Mouse (Mus musculus) midbrain, embryonic 12.5 days (tissue): Measurements from ENCODE around the gene Dock8. TPM values are rescaled to one million over a fixed set of nuclear protein-coding genes. Genes with fewer than 3 reads are reported as not detected.

Experiments
- ATAC-seq: fragments of 200-750 bp; cut with Nextera tagmentation; 2 replicates; pipeline ENCODE4 v1.8.0; 2017; ENCODE audit warnings: low read depth, moderate TSS enrichment, moderate library complexity; ENCODE audit not compliant: low FRiP score
- H3K27ac ChIP-seq: fragments of 300-500 bp; sonication (generic); replicated peaks from 2 replicates; pipeline ENCODE4 v1.5.1; 2016; ENCODE audit warnings: mild to moderate bottlenecking
- H3K27me3 ChIP-seq: fragments of 300-500 bp; sonication (generic); 2 replicates; pipeline ENCODE4 v1.6.1; 2016; ENCODE audit warnings: mild to moderate bottlenecking
- H3K36me3 ChIP-seq: fragments of 300-500 bp; sonication (generic); 2 replicates; pipeline ENCODE4 v1.6.1; 2016
- H3K4me1 ChIP-seq: fragments of 300-500 bp; sonication (generic); 2 replicates; pipeline ENCODE4 v1.6.1; 2016
- H3K4me2 ChIP-seq: fragments of 300-500 bp; sonication (generic); replicated peaks from 2 replicates; pipeline ENCODE4 v1.6.1; 2016; ENCODE audit warnings: mild to moderate bottlenecking, moderate library complexity
- H3K4me3 ChIP-seq: fragments of 300-500 bp; sonication (generic); 2 replicates; pipeline ENCODE4 v1.5.1; 2016; ENCODE audit warnings: mild to moderate bottlenecking
- H3K9ac ChIP-seq: fragments of 300-500 bp; sonication (generic); replicated peaks from 2 replicates; pipeline ENCODE4 v1.6.1; 2016; ENCODE audit warnings: mild to moderate bottlenecking, moderate library complexity
- H3K9me3 ChIP-seq: fragments of 300-500 bp; sonication (generic); 2 replicates; pipeline ENCODE4 v1.6.1; 2016; ENCODE audit warnings: mild to moderate bottlenecking
- WGBS: fragments of 180-500 bp; shearing (Covaris S2); methylation state at CpG from one replicate; pipeline ENCODE4 v1.1.7; 2016; 5-methylcytosine and 5-hydroxymethylcytosine counted together
- polyA plus RNA-seq: library from polyadenylated mRNA; unstranded; fragments of >200 nt; fragmentation: Nextera tagmentation; extraction: Ambion mirVana; gene quantifications from 2 replicates; pipeline ENCODE4 v1.2.1, GENCODE M21; 2016

Gene Dock8
- polyA plus RNA-seq, 1 experiment from 2014 or later: 1.3 TPM

GRCm38 (mm10) chr19:25137907-25138820 lies 138.8 kb downstream of the Dock8 start:
- H3K4me3 ChIP-seq: no peak overlapping the region
- H3K4me1 ChIP-seq: no peaks in the 10 kb centered on the region
- no peak overlapping the region for H3K9ac ChIP-seq
- 87% methylated on average over 16 of the region's 16 CpGs for WGBS
- H3K36me3 ChIP-seq: no peaks in the 10 kb centered on the region
- H3K27me3 ChIP-seq: 0 out of 2 replicates have a peak, but pooled peaks cover 6% of the 10 kb centered on the region
- ATAC-seq: no peak
- no peak overlapping the region for H3K27ac ChIP-seq
- no peak overlapping the region for H3K4me2 ChIP-seq
- no peaks in the 10 kb centered on the region for H3K9me3 ChIP-seq

GRCm38 (mm10) chr19:25144110-25145028 lies 145.0 kb downstream of the Dock8 start:
- WGBS: 57% methylated on average over 17 of the region's 17 CpGs
- Histone ChIP-seq H3K4me2 (no peak overlapping the region), H3K4me3 (no peak overlapping the region), H3K36me3 (no peaks in the 10 kb centered on the region), H3K27me3 (no peaks in the 10 kb centered on the region), H3K27ac (no peak overlapping the region), H3K4me1 (no peaks in the 10 kb centered on the region), H3K9me3 (no peaks in the 10 kb centered on the region), H3K9ac (no peak overlapping the region)
- no peak for ATAC-seq

GRCm38 (mm10) chr19:25145116-25145515 lies 145.8 kb downstream of the Dock8 start:
- Histone ChIP-seq H3K27me3 (no peaks in the 10 kb centered on the region), H3K9me3 (no peaks in the 10 kb centered on the region), H3K27ac (no peak overlapping the region), H3K36me3 (no peaks in the 10 kb centered on the region), H3K4me3 (no peak overlapping the region), H3K4me2 (no peak overlapping the region), H3K4me1 (no peaks in the 10 kb centered on the region), H3K9ac (no peak overlapping the region)
- 80% methylated on average over 5 of the region's 5 CpGs for WGBS
- no peak for ATAC-seq

GRCm38 (mm10) chr19:25146122-25146521 lies 146.8 kb downstream of the Dock8 start:
- no peak overlapping the region for H3K4me2 ChIP-seq
- H3K9ac ChIP-seq: no peak overlapping the region
- no peaks in the 10 kb centered on the region for H3K4me1 ChIP-seq
- H3K36me3 ChIP-seq: no peaks in the 10 kb centered on the region
- H3K9me3 ChIP-seq: no peaks in the 10 kb centered on the region
- H3K27ac ChIP-seq: no peak overlapping the region
- 88% methylated on average over 4 of the region's 4 CpGs for WGBS
- ATAC-seq: no peak
- H3K4me3 ChIP-seq: no peak overlapping the region
- peaks cover 4% of the 10 kb centered on the region; the same call in 1 of the 2 replicates for H3K27me3 ChIP-seq

- Histone ChIP-seq H3K4me1 (peaks cover 3% of the 10 kb centered on the region; the same call in 1 of the 2 replicates), H3K4me2 (no peak overlapping the region), H3K4me3 (no peak overlapping the region), H3K27ac (no peak overlapping the region), H3K9me3 (no peaks in the 10 kb centered on the region), H3K9ac (no peak overlapping the region), H3K36me3 (no peaks in the 10 kb centered on the region), H3K27me3 (peaks cover 5% of the 10 kb centered on the region; the same call in 1 of the 2 replicates)
- no peak for ATAC-seq
- whole genome bisulfite sequencing: 70% methylated on average over 8 of the region's 8 CpGs
These were observed 150.5 kb downstream of the Dock8 start for GRCm38 (mm10) chr19:25149788-25150187.

DNA sequence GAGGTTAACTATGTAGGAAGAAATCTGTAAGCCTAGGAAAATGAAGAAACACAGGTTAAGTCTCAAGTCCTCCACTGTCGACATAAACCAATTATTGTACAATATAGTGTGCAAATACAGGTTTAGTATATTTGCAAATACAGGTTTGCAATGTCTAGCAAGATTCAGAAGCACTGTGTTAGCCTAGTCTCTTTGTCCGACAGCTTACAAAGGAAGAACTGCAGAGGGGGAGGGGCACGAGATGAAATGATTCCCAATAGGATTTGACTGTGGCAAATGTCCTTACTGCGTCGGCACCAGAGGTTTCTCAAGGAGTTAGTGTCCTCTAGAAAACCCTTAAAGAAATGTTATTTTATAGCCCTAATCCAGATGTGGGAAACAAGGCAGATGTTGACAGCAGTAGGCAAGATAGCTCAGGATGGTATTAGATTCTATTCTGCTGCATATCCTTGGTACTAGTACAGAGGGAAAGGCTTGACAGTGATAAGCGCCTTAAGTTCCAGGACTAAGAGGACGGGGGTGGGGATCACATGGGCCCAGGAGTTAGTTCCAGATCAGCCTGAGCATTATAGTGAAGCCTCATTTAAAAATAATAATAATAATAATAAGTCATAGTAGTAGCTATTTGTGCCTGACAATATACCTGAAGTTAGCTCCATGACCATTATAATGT lies 155.3 kb downstream of the Dock8 start:
- Histone ChIP-seq H3K4me1 (peaks cover 3% of the 10 kb centered on the region; the same call in 1 of the 2 replicates), H3K9ac (no peak overlapping the region), H3K4me3 (no peak overlapping the region), H3K27me3 (peaks cover 5% of the 10 kb centered on the region; the same call in 1 of the 2 replicates), H3K4me2 (no peak overlapping the region), H3K9me3 (no peaks in the 10 kb centered on the region), H3K27ac (no peak overlapping the region), H3K36me3 (no peaks in the 10 kb centered on the region)
- ATAC-seq: no peak
- 42% methylated on average over 7 of the region's 7 CpGs for WGBS

DNA sequence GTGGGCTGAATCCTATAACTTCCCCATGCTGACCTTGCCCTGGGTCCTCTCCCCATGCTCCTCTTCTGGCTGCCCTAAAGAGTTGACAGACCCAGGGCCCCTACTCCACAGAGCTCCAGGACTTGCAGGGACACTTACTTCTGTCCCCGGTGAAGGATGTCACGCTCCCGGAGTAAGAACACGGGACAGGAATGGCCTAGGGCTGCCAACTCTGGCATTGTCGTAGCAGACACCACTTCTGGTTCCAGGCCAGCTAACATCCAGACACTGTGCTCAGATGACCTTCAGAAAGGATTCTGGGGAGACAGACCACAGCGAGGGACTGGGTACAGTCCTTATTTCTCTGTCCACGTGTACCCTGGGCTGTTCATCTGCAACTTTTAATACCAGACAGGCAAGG lies 155.9 kb downstream of the Dock8 start:
- WGBS: 88% methylated on average over 7 of the region's 7 CpGs
- Histone ChIP-seq H3K9ac (no peak overlapping the region), H3K4me2 (no peak overlapping the region), H3K27me3 (peaks cover 5% of the 10 kb centered on the region; the same call in 1 of the 2 replicates), H3K36me3 (no peaks in the 10 kb centered on the region), H3K4me3 (no peak overlapping the region), H3K9me3 (no peaks in the 10 kb centered on the region), H3K27ac (no peak overlapping the region), H3K4me1 (peaks cover 3% of the 10 kb centered on the region; the same call in 1 of the 2 replicates)
- no peak for ATAC-seq

GRCm38 (mm10) chr19:25155709-25156108 lies 156.4 kb downstream of the Dock8 start:
- no peaks in the 10 kb centered on the region for H3K9me3 ChIP-seq
- 84% methylated on average over 11 of the region's 11 CpGs for WGBS
- peaks cover 3% of the 10 kb centered on the region; the same call in 1 of the 2 replicates for H3K4me1 ChIP-seq
- no peak overlapping the region for H3K27ac ChIP-seq
- no peak for ATAC-seq
- H3K4me2 ChIP-seq: no peak overlapping the region
- no peak overlapping the region for H3K4me3 ChIP-seq
- no peak overlapping the region for H3K9ac ChIP-seq
- H3K36me3 ChIP-seq: no peaks in the 10 kb centered on the region
- peaks cover 5% of the 10 kb centered on the region; the same call in 1 of the 2 replicates for H3K27me3 ChIP-seq

- WGBS: 90% methylated on average over 3 of the region's 3 CpGs
- no peaks in the 10 kb centered on the region for H3K36me3 ChIP-seq
- no peak for ATAC-seq
- no peak overlapping the region for H3K9ac ChIP-seq
- H3K9me3 ChIP-seq: no peaks in the 10 kb centered on the region
- 0 out of 2 replicates have a peak, but pooled peaks cover 3% of the 10 kb centered on the region for H3K4me1 ChIP-seq
- H3K27me3 ChIP-seq: no peaks in the 10 kb centered on the region; the same call in 1 of the 2 replicates
- no peak overlapping the region for H3K4me3 ChIP-seq
- no peak overlapping the region for H3K27ac ChIP-seq
- no peak overlapping the region for H3K4me2 ChIP-seq
These were observed 162.9 kb downstream of the Dock8 start for GRCm38 (mm10) chr19:25162270-25162669.

DNA sequence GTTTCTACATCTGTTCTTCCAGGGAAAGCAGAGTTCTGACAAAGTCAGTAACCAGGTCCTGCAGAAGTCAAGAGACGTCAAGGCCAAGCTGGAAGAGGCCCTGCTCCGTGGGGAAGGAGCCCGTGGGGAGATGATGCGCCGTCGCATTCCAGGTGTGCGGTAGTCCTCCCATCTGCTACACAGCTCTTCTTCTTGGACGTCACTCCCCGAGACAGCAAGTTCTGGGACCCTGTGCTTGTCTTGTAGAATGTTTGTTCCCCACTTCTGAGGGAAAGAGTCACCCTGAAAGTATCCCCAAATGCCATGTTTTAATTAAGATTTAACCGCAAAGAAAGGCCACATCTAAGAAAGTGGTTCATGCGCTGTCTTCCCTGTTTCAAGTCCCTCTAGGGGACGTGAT lies 164.1 kb downstream of the Dock8 start:
- WGBS: 90% methylated on average over 12 of the region's 12 CpGs
- no peak for ATAC-seq

DNA sequence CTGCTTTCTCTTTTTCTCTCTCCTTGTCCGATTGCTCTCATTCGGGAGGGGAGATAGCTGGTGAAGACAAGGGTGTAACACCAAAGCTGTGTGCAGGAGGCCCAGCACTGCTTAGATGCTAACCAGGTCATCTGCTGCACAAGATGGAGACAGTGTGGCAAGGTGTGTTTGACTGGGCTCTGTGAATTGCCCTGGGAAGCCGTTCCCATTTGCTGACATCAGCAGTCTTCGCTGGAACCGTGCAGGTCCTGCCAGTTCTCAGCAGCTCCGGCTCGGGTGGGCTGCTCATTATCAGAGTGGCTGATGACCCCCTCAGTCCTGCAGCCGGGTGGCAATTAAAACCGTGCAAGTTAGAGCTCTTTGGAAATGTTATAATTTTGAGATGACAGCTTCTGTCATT lies 167.1 kb downstream of the Dock8 start:
- H3K9me3 ChIP-seq: no peaks in the 10 kb centered on the region
- H3K27me3 ChIP-seq: no peaks in the 10 kb centered on the region; the same call in 1 of the 2 replicates
- no peak for ATAC-seq
- H3K9ac ChIP-seq: no peak overlapping the region
- no peaks in the 10 kb centered on the region for H3K36me3 ChIP-seq
- H3K4me3 ChIP-seq: no peak overlapping the region
- H3K4me1 ChIP-seq: 0 out of 2 replicates have a peak, but pooled peaks cover under 1% of the 10 kb centered on the region
- 89% methylated on average over 9 of the region's 9 CpGs for WGBS
- no peak overlapping the region for H3K27ac ChIP-seq
- H3K4me2 ChIP-seq: no peak overlapping the region

More for the DNA sequence above, 164.1 kb downstream of the Dock8 start:
- Histone ChIP-seq H3K4me2 (no peak overlapping the region), H3K9ac (no peak overlapping the region), H3K4me3 (no peak overlapping the region), H3K27ac (no peak overlapping the region), H3K27me3 (no peaks in the 10 kb centered on the region; the same call in 1 of the 2 replicates), H3K9me3 (no peaks in the 10 kb centered on the region), H3K4me1 (0 out of 2 replicates have a peak, but pooled peaks cover 3% of the 10 kb centered on the region), H3K36me3 (no peaks in the 10 kb centered on the region)
